Mouse (Mus musculus): ENCODE measurements around the gene Dlx6. TPM values are rescaled to one million over a fixed set of nuclear protein-coding genes. Genes with fewer than 3 reads are reported as not detected.

The Dlx6 gene
- total RNA-seq (2021): 10 to 100 TPM in 1 of 2 experiments, 1 to 10 TPM in 1; 8.9 to 10.8 TPM
- long read RNA-seq, experiment 1, partial matches to known transcripts: 0 of 1 reads
- long read RNA-seq, experiment 1, other reads (novel, unspliced or antisense): 0 of 1 reads
- long read RNA-seq, experiment 2: 0 reads

GRCm38 (mm10) chr6:6863160-6863870, at the start of gene Dlx6:
Gene Dlx6, plus strand, starts transcription at chr6:6863334.
- intact Hi-C loops (cut with DNase I): no loop called here
- DNase-seq (ENCODE audit: low spot score in 2 of 2): no peak

- intact Hi-C loops (cut with DNase I): no loop called here
Observed at GRCm38 (mm10) chr6:6816821-6817220, 46.3 kb upstream of the Dlx6 start.

DNA sequence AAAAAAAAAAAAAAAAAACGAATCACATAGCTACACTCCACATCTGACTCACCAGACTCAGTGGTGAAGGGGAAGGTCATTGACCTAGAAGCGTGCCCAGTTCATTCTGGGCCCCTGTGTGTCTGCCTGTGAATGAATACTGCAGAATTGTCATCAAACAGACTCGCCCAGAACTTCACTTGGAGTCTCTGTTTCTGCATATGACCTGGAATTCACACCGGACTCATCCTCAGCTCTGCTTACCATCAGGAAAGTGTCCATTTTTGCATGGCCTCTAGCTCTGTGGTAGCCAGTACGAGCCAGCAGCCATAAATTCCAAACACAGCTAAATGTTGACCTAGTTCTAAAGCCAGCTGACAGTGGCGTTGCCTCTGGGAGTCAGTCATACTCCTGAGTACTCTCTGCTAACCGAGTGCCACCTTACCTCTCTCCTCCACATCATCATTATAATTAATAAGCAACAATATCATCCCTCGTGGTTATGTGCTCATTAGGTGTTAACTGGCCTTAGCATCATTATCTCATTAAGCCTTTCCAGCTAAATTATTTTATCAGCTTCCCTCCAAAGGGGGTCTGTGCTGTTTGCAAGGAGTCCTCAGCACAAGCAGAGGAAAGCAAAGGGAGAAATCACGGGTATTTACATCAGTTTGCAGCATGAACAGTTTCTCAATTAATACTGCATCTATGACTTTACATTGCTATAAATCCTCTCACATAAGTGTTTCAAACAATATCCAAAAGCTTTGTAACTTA, 44.9 kb upstream of the Dlx6 start:
- intact Hi-C loops (cut with DNase I): no loop called here
- no peak for DNase-seq (ENCODE audit: low spot score in 2 of 2)

More at GRCm38 (mm10) chr6:6816821-6817220, 46.3 kb upstream of the Dlx6 start:
- peak; percentile 33 to 44 for DNase-seq (ENCODE audit: low spot score in 2 of 2)

DNA sequence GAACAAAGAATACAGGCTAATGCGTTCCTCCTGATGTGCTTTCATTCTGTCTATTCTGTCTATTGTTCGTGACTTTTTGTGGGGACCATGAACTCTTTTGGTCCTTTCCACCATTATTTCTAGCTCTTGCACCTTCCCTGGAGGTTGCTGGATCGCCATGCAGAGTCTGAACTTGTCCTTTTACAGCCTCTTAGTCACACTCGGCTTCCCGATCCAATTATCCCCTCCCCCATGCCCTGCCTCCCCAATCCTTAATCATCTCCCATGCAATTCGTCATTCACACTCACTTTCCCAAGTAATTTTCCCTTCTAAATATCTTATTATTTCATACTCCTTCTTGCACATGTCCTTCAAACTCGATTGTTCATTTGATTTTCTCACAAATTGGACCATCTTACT, 44.0 kb upstream of the Dlx6 start:
- intact Hi-C loops (cut with DNase I): no loop called here
- no peak for DNase-seq (ENCODE audit: low spot score in 2 of 2)

DNA sequence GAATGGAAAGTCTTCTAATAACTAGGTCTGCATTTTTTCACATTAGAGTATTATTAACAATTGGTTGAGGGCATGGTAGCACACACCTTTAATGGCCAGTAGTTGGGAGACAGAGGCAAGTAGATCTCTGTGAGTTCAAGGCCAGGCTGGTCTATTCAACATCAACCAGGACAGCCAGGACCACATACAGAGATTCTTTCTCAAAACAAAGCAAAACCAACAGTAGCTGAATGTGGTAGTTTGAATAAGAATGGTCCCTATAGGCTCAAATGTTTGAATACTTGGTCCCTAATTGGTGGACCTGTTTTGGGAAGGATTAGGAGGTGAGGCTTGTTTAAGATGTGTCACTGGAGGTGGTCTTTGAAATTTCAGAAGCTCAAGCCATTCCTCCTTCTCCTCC, 37.8 kb upstream of the Dlx6 start:
- DNase-seq (ENCODE audit: low spot score in 2 of 2): no peak
- intact Hi-C loops (cut with DNase I): no loop called here

DNA sequence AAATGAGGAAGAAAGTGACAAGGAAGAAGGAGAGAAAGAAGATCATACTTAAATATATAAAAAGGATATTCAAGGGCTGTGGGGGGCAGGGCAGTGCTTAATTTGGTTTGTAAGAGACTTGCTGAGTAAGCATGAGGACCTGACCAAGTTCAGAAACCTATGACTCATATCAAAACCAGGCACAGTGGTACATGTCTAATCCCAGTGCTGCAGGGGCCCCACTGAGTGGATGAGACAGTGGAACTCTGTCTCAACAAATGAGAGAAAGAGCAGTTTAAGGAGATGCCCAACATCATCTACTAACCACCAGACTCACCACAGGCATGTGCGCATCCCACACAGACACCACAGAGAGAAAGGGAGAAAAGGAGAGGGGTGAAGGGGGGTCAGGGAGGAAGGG, 36.3 kb upstream of the Dlx6 start:
- no peak for DNase-seq (ENCODE audit: low spot score in 2 of 2)
- intact Hi-C loops (cut with DNase I): no loop called here

- intact Hi-C loops (cut with DNase I): no loop called here
- no peak for DNase-seq (ENCODE audit: low spot score in 2 of 2)
Observed at GRCm38 (mm10) chr6:6830446-6830845, 32.7 kb upstream of the Dlx6 start.

DNA sequence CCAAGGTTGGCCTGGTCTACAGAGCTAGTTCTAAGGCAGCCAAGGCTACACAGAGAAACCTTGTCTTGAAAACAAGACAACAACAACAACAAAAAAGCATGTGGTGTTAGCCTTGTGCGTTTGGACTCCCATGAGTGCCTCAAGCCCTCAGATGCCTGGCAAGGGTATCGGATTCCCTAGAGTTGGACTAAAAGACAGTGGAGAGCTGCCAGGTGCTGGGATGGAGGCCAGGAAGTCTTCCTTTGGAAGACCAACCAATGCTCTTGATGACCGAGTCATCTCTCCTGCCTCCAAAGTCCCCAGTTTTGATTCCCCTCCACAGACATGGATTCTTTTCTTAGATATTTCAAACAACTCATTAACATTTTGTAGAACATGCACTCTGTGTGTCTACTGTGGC, 29.8 kb upstream of the Dlx6 start:
- DNase-seq (ENCODE audit: low spot score in 2 of 2): no peak
- intact Hi-C loops (cut with DNase I): no loop called here

DNA sequence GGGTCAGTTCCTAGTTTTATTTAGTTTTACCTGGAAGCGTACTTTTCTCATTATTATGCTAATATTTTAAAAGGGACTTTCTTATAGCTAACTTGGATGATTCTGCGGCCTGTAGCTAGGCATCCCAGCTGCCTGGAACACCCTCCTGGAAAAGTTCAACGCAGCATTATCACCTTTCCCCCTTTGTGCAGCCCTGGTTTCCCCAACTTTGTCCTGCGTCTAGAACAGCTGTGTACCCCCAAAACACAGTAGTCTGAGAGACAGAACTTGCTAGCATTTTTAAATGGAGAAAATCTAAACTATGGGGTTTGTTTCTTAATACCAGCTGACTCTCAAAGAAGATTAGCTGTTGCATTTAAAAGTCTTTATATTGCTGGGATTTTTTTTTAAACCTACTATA, 14.6 kb upstream of the Dlx6 start:
- DNase-seq (ENCODE audit: low spot score in 2 of 2): no peak
- intact Hi-C loops (cut with DNase I): no loop called here

- no peak for DNase-seq (ENCODE audit: low spot score in 2 of 2)
- intact Hi-C loops (cut with DNase I): no loop called here
Observed at GRCm38 (mm10) chr6:6849744-6850143, 13.4 kb upstream of the Dlx6 start.

DNA sequence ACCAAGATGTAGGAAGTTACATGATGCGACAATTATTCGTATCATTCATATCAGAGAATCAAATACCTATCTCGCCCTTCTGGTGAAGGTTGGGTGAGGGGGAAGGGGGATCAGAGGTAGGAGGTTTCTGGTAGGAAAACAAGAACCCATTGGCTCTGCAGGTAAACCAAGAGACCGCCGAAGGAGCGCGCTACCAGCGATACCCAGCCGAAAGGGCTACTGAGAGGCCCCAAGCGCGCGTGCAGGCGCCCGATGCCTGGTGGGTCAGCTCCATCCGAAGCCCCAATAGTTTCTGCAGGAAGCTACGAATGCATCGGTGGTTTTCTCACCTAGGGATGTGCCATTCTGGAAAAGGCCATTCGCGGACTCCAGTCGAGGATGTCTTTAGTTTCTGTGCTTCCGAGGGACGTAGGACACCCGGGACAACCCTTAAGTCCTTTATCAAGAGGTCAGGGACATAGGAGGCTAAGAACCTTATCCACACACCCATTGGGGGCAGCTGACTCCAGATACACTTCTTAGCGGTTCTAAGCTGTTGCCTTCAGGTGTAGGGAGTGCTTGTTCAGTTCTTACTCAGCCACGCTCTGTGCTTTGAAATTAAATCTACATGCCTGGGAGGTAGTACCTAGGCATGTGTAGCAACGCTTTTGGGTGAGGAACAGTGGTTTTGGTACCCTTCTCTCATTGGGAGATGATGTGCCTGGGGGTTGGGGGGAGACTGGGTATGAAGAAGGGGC, 12.6 kb upstream of the Dlx6 start:
- DNase-seq (ENCODE audit: low spot score in 2 of 2): no peak
- intact Hi-C loops (cut with DNase I): no loop called here

- intact Hi-C loops (cut with DNase I): no loop called here
- DNase-seq (ENCODE audit: low spot score in 2 of 2): no peak
Observed at GRCm38 (mm10) chr6:6851166-6851565, 12.0 kb upstream of the Dlx6 start.

GRCm38 (mm10) chr6:6852944-6853343, 10.2 kb upstream of the Dlx6 start:
- intact Hi-C loops (cut with DNase I): no loop called here
- no peak for DNase-seq (ENCODE audit: low spot score in 2 of 2)

DNA sequence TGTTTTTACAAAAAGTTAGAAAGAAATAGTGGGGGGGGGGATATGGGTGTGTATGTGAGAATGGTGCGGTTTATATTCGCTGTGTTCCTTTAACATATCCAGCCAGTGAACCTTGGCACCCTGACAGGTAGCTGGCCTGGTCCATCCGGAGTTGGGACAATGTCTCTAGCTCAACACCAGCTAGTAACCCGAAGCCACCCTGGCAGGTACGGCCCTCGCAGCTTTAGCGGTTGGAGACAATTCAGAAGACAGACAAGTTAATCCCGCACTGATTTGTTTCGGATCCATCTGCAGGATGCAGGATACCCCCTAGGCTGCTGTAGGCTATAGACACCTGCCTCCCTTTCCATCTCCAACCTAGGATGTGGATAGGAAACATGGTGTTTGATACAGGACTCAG, 9.0 kb upstream of the Dlx6 start:
- intact Hi-C loops (cut with DNase I): no loop called here

GRCm38 (mm10) chr6:6854902-6855745, 8.0 kb upstream of the Dlx6 start:
- intact Hi-C loops (cut with DNase I): no loop called here
- no peak for DNase-seq (ENCODE audit: low spot score in 2 of 2)

More for the DNA sequence above, 9.0 kb upstream of the Dlx6 start:
- no peak for DNase-seq (ENCODE audit: low spot score in 2 of 2)

DNA sequence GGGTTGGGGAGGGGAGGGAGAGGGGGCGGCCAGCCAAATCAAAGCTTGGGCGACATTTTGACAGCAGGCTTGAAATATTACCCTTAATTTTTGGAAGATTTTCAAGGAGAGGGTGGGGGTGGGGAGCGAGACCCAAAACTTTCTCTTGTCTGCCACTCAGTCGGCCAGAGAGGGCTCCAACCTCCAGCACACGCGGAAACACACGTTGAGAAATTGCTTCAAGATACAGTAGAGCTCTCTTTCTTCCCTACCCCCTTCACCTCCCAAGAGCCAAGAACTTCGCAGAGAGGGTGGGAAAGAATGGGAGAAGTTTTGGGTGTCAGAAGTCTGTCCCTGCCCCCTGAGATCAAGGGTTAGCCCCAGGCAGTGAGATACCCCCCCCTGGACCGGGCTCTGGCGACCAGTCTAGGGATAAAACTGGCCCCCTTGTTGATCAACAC, 7.4 kb upstream of the Dlx6 start:
- intact Hi-C loops (cut with DNase I): no loop called here
- DNase-seq (ENCODE audit: low spot score in 2 of 2): no peak

DNA sequence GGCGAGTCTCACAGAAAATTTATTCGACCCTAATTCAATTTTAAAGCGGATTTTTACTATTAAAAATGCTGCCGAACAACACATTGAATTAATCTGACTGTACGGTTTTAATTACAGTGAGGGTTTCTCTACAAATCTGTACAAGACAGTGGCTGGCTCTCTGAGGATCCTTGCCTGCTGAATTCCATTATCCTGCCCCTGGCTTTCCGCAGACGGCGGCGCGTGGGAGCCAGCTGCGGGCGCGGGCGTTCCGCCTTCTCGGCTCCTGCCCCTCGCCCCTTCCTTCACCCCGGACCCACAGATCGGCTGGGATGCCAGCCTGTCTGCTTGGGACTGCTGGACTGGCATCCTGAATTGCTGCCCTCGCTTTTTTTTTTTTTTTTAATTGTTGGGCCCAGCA, 6.8 kb upstream of the Dlx6 start:
- intact Hi-C loops (cut with DNase I): no loop called here
- no peak for DNase-seq (ENCODE audit: low spot score in 2 of 2)

GRCm38 (mm10) chr6:6856881-6857280, 6.3 kb upstream of the Dlx6 start:
- no peak for DNase-seq (ENCODE audit: low spot score in 2 of 2)
- intact Hi-C loops (cut with DNase I): no loop called here

- intact Hi-C loops (cut with DNase I): no loop called here
- DNase-seq (ENCODE audit: low spot score in 2 of 2): no peak
Observed at GRCm38 (mm10) chr6:6857766-6858165, 5.4 kb upstream of the Dlx6 start.
